Mouse (Mus musculus) neural tube, embryonic 11.5 days (tissue): ENCODE data around the gene Cbfa2t2. TPM values are rescaled to one million over a fixed set of nuclear protein-coding genes. Genes with fewer than 3 reads are reported as not detected.
A peak's percentile ranks its signal among the peaks of the same experiment; 100 is the strongest.

Experiments used
- ATAC-seq: fragments of 200-750 bp; cut with Nextera tagmentation; 2 replicates; pipeline ENCODE4 v1.8.0; 2017; ENCODE audit warnings: moderate number of reproducible peaks, mild to moderate bottlenecking, moderate TSS enrichment, moderate library complexity; ENCODE audit not compliant: insufficient read depth, low FRiP score, low TSS enrichment
- DNase-seq: peaks from one replicate; pipeline ENCODE4 v3.0.0-alpha.2; 2015; ENCODE audit warnings: low spot score
- H3K27ac ChIP-seq: fragments of 300-500 bp; sonication (generic); 2 replicates; pipeline ENCODE4 v1.5.1; 2014; ENCODE audit warnings: low read depth, mild to moderate bottlenecking, low read length
- H3K27me3 ChIP-seq: fragments of 300-500 bp; sonication (generic); 2 replicates; pipeline ENCODE4 v1.6.1; 2014; ENCODE audit warnings: mild to moderate bottlenecking, low read length, mixed read lengths; ENCODE audit not compliant: control insufficient read depth, insufficient read depth
- H3K36me3 ChIP-seq: fragments of 300-500 bp; sonication (generic); 2 replicates; pipeline ENCODE4 v1.6.1; 2014; ENCODE audit warnings: mild to moderate bottlenecking, low read length, moderate library complexity, mixed read lengths; ENCODE audit not compliant: control insufficient read depth, insufficient read depth
- H3K4me1 ChIP-seq: fragments of 300-500 bp; sonication (generic); 2 replicates; pipeline ENCODE4 v1.6.1; 2014; ENCODE audit warnings: low read length, mixed read lengths; ENCODE audit not compliant: control insufficient read depth, insufficient read depth
- H3K4me2 ChIP-seq: fragments of 300-500 bp; sonication (generic); 2 replicates; pipeline ENCODE4 v1.6.1; 2014; ENCODE audit warnings: low read depth, mild to moderate bottlenecking, moderate library complexity
- H3K4me3 ChIP-seq: fragments of 300-500 bp; sonication (generic); 2 replicates; pipeline ENCODE4 v1.5.1; 2014; ENCODE audit warnings: low read depth, low read length
- H3K9ac ChIP-seq: fragments of 300-500 bp; sonication (generic); 2 replicates; pipeline ENCODE4 v1.6.1; 2014; ENCODE audit warnings: mild to moderate bottlenecking, low read length
- H3K9me3 ChIP-seq: fragments of 300-500 bp; sonication (generic); 2 replicates; pipeline ENCODE4 v1.6.1; 2016; ENCODE audit warnings: low read length; ENCODE audit not compliant: control insufficient read depth
- WGBS: fragments of 180-500 bp; shearing (Covaris S2); extraction: QIAGEN DNeasy Blood & Tissue Kit; methylation state at CpG from one replicate; pipeline ENCODE4 v1.1.7; 2014; 5-methylcytosine and 5-hydroxymethylcytosine counted together
- polyA plus RNA-seq: library from polyadenylated mRNA; unstranded; fragments of >200 nt; fragmentation: Nextera tagmentation; extraction: Ambion mirVana; gene quantifications from 2 replicates; pipeline ENCODE4 v1.2.1, GENCODE M21; 2014

Cbfa2t2 gene
- polyA plus RNA-seq, 1 experiment from 2014 or later = 63.6 TPM

DNA sequence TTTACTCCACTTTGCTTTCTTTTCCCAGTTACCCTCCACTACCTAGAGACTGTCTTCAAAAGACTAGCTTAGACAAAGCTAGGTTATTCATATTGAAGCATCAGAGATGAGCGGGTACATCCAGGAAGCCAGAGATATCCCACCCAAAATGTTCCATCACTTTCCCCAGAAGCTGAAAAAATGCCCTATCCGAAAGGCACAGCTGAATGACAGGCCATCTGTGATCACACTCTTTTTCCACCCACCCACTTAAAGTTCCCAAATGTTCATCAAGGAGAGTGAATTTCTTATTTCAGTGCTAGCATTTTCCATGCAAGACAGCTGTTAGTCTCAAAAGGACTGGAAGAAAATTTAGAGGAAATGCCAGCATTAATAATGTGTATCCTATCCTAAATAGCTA is 89.0 kb downstream of the Cbfa2t2 start:
- no peak overlapping the region for H3K9ac ChIP-seq
- H3K4me2 ChIP-seq = no peak overlapping the region
- DNase-seq (no peak), ATAC-seq (no peak)
- no peak overlapping the region for H3K4me3 ChIP-seq
- H3K27me3 ChIP-seq = no peaks in the 10 kb centered on the region
- H3K4me1 ChIP-seq = no peaks in the 10 kb centered on the region
- peaks cover 4% of the 10 kb centered on the region for H3K36me3 ChIP-seq
- H3K9me3 ChIP-seq = no peaks in the 10 kb centered on the region
- 92% methylated on average over 2 of the region's 2 CpGs for WGBS
- H3K27ac ChIP-seq = no peak overlapping the region

DNA sequence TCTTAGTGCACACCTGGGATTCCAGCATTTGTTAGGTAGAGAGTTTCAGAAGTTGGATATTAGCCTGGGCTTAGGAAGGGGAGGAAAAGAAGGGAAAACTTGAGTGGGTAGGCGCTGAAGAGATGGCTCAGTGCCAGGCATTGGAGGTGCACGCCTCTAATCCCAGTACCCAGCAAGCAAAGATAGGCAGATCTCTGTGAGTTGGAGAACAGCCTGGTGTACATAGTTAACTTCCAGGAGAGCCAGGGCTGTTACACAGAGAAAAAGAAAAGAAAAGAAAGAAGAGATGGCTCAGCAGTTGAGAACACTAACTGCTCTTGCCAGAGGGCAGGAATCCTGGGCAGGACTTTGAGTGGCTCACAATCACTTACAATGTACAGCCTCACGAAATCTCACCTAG is 90.2 kb downstream of the Cbfa2t2 start:
- Histone ChIP-seq H3K9me3 (no peaks in the 10 kb centered on the region), H3K36me3 (peaks cover 4% of the 10 kb centered on the region), H3K4me2 (no peak overlapping the region), H3K27me3 (no peaks in the 10 kb centered on the region), H3K4me3 (no peak overlapping the region), H3K4me1 (no peaks in the 10 kb centered on the region), H3K9ac (no peak overlapping the region), H3K27ac (no peak overlapping the region)
- 89% methylated on average over 3 of the region's 3 CpGs for WGBS
- ATAC-seq (no peak), DNase-seq (no peak)

DNA sequence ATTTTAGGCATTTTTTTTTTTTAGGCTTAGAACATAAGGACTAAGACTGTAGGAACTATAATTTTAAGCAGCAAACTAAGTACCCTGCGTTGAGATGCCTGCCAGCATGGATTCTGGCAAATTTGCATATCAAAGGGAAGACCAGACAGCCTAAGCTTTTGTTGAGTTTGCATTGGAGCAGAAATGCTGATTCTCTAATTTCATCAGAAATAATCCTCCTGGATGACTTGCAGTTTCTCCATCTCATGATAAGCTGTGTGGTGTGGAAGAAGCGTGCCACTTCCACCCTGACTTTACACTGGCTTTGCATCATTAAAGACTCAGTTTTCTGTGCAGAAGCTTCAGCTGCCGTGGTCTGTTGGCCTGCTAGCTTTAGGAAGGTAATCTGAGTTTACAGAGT is 96.6 kb downstream of the Cbfa2t2 start:
- no peak overlapping the region for H3K4me2 ChIP-seq
- H3K4me1 ChIP-seq = no peaks in the 10 kb centered on the region
- no peak overlapping the region for H3K4me3 ChIP-seq
- no peaks in the 10 kb centered on the region for H3K9me3 ChIP-seq
- H3K27ac ChIP-seq = no peak overlapping the region
- peaks cover 7% of the 10 kb centered on the region; the same call in 1 of the 2 replicates for H3K36me3 ChIP-seq
- no peaks in the 10 kb centered on the region for H3K27me3 ChIP-seq
- no peak overlapping the region for H3K9ac ChIP-seq
- WGBS = 63% methylated on average over 3 of the region's 3 CpGs
- DNase-seq (no peak), ATAC-seq (no peak)

DNA sequence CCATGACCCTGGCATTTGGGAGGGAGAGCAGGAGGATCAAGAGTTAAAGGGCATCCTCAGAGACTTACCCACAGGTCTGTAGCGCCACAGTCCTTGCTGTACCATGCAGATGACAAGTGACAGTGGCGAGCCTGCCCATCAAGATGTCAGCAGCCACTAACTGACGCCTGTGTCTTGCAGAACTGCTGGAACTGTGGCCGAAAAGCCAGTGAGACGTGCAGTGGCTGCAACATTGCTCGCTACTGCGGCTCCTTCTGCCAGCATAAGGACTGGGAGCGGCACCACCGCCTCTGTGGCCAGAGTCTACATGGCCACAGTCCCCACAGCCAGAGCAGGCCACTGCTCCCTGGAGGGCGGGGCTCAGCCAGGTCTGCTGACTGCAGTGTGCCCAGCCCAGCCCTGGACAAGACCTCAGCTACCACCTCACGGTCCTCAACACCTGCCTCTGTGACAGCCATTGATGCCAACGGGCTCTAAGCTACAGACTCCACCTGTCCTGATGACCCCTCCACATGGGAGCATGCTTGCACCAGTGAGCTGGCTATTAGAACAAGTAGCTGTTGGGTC is 98.5 kb downstream of the Cbfa2t2 start:
- no peak for DNase-seq
- H3K36me3 ChIP-seq = peaks cover 7% of the 10 kb centered on the region; the same call in 1 of the 2 replicates
- no peak overlapping the region for H3K9ac ChIP-seq
- no peaks in the 10 kb centered on the region for H3K9me3 ChIP-seq
- no peak overlapping the region for H3K4me2 ChIP-seq
- no peak for ATAC-seq
- 94% methylated on average over 12 of the region's 12 CpGs for WGBS
- H3K27me3 ChIP-seq = no peaks in the 10 kb centered on the region
- H3K4me3 ChIP-seq = no peak overlapping the region
- H3K4me1 ChIP-seq = no peaks in the 10 kb centered on the region
- no peak overlapping the region for H3K27ac ChIP-seq

DNA sequence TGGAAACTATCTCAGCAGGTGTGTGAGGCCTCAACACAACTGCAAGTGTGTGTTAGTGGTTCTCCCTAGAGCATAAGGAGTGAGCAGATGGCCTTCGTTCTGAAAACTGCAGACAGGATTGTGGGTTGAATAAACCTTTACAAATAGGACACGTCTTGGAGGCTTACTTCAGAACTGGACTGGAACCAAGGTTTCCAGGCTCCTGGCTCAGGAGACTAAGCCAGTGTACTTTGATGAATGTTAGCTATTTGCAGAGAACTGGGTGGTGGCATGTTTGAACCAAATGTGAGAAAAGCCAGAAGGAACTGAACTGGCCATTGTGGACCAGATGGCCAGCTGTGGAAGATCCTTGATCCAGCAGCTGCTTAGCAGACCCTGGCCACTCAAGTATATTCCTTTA is 102.0 kb downstream of the Cbfa2t2 start:
- Histone ChIP-seq H3K36me3 (peaks cover 7% of the 10 kb centered on the region; the same call in 1 of the 2 replicates), H3K9me3 (no peaks in the 10 kb centered on the region), H3K4me3 (no peak overlapping the region), H3K4me2 (no peak overlapping the region), H3K4me1 (no peaks in the 10 kb centered on the region), H3K9ac (no peak overlapping the region), H3K27ac (no peak overlapping the region), H3K27me3 (no peaks in the 10 kb centered on the region)
- 72% methylated on average over 2 of the region's 2 CpGs for WGBS
- DNase-seq = no peak
- ATAC-seq = no peak

DNA sequence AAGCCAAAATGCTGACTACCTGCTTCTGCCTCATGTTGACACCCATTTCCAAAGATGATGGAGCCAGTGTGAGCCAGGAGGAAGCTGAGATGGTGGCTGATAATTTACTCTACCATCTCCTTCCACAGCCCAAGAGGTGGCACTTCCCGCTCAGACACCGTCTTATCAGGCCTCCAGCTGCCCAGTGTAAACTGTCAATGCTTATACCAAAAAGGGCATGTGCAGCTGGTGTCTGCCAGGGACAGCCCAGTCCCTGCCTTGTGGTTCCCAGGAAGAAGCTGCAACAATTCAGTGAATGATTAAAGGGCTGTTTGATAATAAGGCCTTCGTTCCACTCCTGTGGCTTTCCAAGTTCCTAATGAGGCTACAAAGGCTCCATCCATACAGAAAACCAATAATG is 102.4 kb downstream of the Cbfa2t2 start:
- no peak for DNase-seq
- Histone ChIP-seq H3K36me3 (peaks cover 7% of the 10 kb centered on the region; the same call in 1 of the 2 replicates), H3K27me3 (no peaks in the 10 kb centered on the region), H3K9ac (no peak overlapping the region), H3K4me2 (no peak overlapping the region), H3K9me3 (no peaks in the 10 kb centered on the region), H3K4me3 (no peak overlapping the region), H3K4me1 (no peaks in the 10 kb centered on the region), H3K27ac (no peak overlapping the region)
- WGBS = 76% methylated on average over 3 of the region's 3 CpGs
- no peak for ATAC-seq

DNA sequence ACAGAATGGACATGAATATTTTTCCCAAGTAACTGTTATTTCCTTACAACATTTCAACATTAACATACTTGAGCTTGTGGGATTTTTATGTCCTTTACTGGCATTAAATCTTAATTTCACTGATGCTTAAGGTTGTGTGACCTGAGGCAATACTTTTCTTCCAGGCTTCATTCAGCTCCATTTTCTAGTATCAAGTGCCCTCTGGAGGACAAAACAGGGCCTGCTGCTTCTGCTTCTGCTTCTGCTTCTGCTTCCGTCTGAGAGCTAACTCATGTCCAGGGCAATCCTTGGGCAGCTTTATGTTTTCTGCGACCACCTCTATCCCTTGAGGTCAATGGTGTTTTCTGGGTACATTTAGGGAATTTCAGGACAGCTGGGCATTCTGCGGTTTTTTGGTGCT is 103.4 kb downstream of the Cbfa2t2 start:
- H3K27me3 ChIP-seq = no peaks in the 10 kb centered on the region
- no peak overlapping the region for H3K4me3 ChIP-seq
- H3K4me1 ChIP-seq = no peaks in the 10 kb centered on the region
- 79% methylated on average over 3 of the region's 3 CpGs for WGBS
- H3K4me2 ChIP-seq = no peak overlapping the region
- H3K9me3 ChIP-seq = no peaks in the 10 kb centered on the region
- ATAC-seq (no peak), DNase-seq (peak; percentile 58)
- H3K36me3 ChIP-seq = peaks cover 7% of the 10 kb centered on the region; the same call in 1 of the 2 replicates
- no peak overlapping the region for H3K27ac ChIP-seq
- no peak overlapping the region for H3K9ac ChIP-seq

DNA sequence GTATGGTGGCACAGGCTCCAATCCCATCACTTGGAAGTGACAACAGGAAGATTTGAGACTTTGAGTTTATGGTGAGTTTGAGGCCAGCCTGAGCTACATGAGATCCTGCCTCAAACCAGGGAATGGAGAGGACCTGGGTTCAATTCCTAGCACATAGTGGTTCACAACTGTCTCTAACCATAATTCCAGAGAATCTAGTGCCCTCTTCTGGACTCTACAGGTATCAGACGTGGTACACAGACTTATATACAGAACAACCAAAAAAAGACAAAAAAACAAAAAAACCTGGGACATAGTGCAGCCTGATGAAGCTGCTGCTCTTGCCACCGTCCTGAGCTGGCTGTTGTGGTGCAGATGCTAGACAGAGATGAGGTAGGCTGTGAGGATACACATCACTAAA is 105.3 kb downstream of the Cbfa2t2 start:
- Histone ChIP-seq H3K9ac (no peak overlapping the region), H3K36me3 (no peaks in the 10 kb centered on the region), H3K4me2 (no peak overlapping the region), H3K9me3 (no peaks in the 10 kb centered on the region), H3K27me3 (no peaks in the 10 kb centered on the region), H3K27ac (no peak overlapping the region), H3K4me3 (no peak overlapping the region), H3K4me1 (no peaks in the 10 kb centered on the region)
- no peak for DNase-seq
- WGBS = 83% methylated on average over 2 of the region's 2 CpGs
- ATAC-seq = no peak

DNA sequence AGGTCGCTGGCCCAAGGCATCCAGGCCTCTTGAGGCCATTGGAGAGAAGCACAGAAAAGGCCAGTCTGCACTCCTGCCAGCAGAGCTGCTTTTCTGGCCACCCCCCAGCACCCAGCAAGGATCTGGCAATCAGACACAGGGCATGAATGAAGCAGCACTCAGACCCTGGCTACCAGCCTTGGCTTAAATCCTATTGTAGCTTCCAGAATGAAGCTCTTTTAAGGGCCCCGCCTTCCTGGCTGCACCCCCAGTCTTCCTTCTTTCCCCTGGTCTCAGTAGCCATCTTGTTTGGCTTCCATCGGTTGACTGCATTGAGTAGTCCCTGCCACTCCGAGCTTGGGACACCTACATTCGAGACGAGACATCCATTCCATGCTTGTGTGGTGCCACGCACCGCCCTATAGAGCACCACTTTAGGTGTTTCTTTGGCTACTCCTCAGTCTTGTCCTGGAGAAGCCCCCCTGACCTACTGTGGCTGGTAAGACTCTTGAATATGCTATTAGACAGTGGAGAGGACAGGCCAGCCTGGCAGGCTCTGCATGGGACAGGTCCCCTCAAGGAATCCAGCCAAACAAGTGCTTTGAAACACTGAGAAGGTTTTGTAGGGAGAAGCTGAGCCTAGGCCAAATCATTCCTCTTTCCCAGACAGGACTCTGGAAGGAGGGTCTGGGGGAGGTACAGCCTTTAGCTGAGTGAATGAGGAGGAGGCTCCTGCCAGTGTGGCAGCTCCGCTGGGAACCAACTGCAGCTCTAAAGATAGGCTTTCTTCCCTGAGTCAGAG is 107.5 kb downstream of the Cbfa2t2 start:
- no peak for DNase-seq
- 91% methylated on average over 9 of the region's 9 CpGs for WGBS

More for the DNA sequence above, 107.5 kb downstream of the Cbfa2t2 start:
- Histone ChIP-seq H3K9me3 (no peaks in the 10 kb centered on the region), H3K4me2 (no peak overlapping the region), H3K27ac (no peak overlapping the region), H3K4me3 (no peak overlapping the region), H3K4me1 (no peaks in the 10 kb centered on the region), H3K9ac (no peak overlapping the region), H3K27me3 (no peaks in the 10 kb centered on the region), H3K36me3 (no peaks in the 10 kb centered on the region)
- no peak for ATAC-seq
